Mouse (Mus musculus): ENCODE results near the gene Erich2. TPM values are rescaled to one million over a fixed set of nuclear protein-coding genes. Genes with fewer than 3 reads are reported as not detected.
"Not testable (repeated sequence)": the region's sequence is repeated elsewhere in the genome, so short reads cannot be mapped to it uniquely, and the experiment has no call there.

The Erich2 gene
- 0.87 and 1.2 TPM in 2 replicates for polyA plus RNA-seq (2016; fragmentation: Nextera tagmentation; extraction: Ambion mirVana)

DNA sequence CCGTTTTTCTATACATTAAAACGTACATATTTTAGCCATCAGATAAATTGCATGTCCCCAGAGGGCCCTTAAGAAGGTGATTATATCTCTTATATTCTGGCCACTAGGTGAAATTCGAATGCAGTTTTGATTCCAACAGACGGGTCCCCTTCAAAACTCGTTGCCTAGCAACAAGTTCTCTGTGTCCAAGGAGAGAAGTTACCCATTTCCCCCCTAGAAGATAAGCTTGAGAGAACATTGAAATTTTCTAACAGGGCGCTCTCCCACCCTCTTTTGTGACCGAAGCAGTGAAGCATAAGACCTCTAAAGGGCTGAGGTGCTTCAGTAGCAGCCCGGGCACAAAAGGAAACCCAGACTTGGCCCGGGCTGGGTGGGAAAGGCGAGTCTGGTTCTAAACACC lies at the start of gene Erich2:
Erich2 (plus strand) TSS at position 324 of the 400 bp plus-strand sequence.
- Histone ChIP-seq H3K27me3 (replicated peaks; ENCODE audit: low read depth, poor library complexity, severe bottlenecking) (peaks cover 36% of the 10 kb centered on the region), H3K36me3 (replicated peaks) (no peaks in the 10 kb centered on the region), H3K27ac (replicated peaks) (peak within 1 kb of the TSS; percentile 78), H3K4me3 (peak within 1 kb of the TSS; percentile 69), H3K9me3 (no peaks in the 10 kb centered on the region), H3K4me1 (peaks cover 20% of the 10 kb centered on the region)
- WGBS, result 18% methylated on average over 10 of the region's 10 CpGs
- no peak for DNase-seq (ENCODE audit: low spot score)

- 83% methylated on average over 1 of the region's 1 CpGs for WGBS
- H3K27ac ChIP-seq (replicated peaks), result no peak overlapping the region
- H3K4me1 ChIP-seq, result no peaks in the 10 kb centered on the region
- no peak for DNase-seq (ENCODE audit: low spot score)
- no peaks in the 10 kb centered on the region for H3K9me3 ChIP-seq
- H3K27me3 ChIP-seq (replicated peaks; ENCODE audit: low read depth, poor library complexity, severe bottlenecking), result peaks cover 23% of the 10 kb centered on the region
- no peak overlapping the region for H3K4me3 ChIP-seq
- H3K36me3 ChIP-seq (replicated peaks), result no peaks in the 10 kb centered on the region
These were observed 45.0 kb upstream of the Erich2 start for GRCm38 (mm10) chr2:70463606-70464005.

DNA sequence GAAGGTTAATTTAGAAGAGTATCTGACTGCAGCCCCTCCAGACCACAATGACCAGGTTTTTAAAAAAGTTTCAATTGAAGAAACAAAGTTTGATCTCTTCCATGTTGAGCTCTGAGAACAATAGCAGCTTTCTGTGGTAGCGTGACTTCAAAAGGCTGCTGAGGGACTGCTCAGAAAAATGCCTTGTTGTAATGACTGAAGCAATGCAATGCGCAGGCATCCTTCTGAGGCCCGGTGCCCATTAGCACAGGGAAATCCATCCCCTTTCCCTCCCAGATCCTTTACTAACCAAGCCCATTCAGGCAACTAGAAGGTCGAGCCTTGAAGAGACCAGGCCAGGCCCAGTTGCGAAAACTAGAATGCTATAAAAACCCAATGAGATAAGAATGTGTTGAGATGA lies 37.5 kb upstream of the Erich2 start:
- H3K36me3 ChIP-seq (replicated peaks), result no peaks in the 10 kb centered on the region
- H3K27ac ChIP-seq (replicated peaks), result no peak overlapping the region
- WGBS, result 4% methylated on average over 5 of the region's 5 CpGs
- H3K27me3 ChIP-seq (replicated peaks; ENCODE audit: low read depth, poor library complexity, severe bottlenecking), result peaks cover 79% of the 10 kb centered on the region
- peaks cover 45% of the 10 kb centered on the region for H3K4me1 ChIP-seq
- peak; percentile 32 for DNase-seq (ENCODE audit: low spot score)
- H3K9me3 ChIP-seq, result no peaks in the 10 kb centered on the region
- no peak overlapping the region for H3K4me3 ChIP-seq

DNA sequence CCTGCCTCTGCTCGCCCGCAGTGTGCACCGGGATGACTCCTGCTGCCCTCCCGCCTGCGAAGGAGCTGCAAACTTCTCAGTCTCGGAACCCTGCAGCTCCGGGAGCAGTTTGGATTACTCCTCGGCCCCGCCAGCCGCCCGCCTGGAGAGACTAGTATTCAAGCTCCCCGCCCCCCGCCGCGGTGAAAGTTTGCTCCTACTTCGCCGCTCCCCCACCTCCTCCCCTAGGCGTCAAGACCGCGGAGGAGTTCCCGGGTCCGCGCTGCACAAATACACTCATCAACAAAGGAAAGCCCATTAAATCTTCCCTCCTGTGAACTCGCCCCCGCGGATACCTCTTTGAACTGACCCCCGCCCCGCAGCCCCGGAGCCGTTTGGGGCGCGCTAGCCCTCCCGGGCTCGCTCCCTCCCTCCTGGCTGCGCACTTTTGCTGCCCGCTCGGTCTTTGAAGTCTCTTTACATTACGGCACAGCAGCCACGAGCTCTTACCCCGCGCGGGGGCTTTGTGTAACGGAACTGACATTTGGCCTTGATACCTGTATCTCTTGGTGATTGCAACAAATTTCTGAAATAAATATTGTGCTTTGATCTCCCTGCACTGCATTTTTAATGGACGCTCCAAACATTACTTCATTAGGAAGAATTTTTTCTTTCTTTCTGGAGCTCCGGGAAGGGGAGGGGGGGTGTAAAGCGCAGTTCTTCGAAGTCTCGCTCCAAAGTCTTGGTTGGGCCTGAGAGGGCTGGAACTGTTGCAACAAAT lies 36.6 kb upstream of the Erich2 start:
- peak; percentile 77 for DNase-seq (ENCODE audit: low spot score)
- no peaks in the 10 kb centered on the region for H3K9me3 ChIP-seq
- peaks cover 54% of the 10 kb centered on the region for H3K4me1 ChIP-seq
- H3K36me3 ChIP-seq (replicated peaks), result no peaks in the 10 kb centered on the region
- WGBS, result under 1% methylated on average over 48 of the region's 48 CpGs
- peak overlapping the region; percentile 44 for H3K27ac ChIP-seq (replicated peaks)
- H3K4me3 ChIP-seq, result peak overlapping the region; percentile 58
- H3K27me3 ChIP-seq (replicated peaks; ENCODE audit: low read depth, poor library complexity, severe bottlenecking), result peaks cover 83% of the 10 kb centered on the region

GRCm38 (mm10) chr2:70497715-70498318 lies 10.8 kb upstream of the Erich2 start:
- Histone ChIP-seq H3K4me1 (peaks cover 12% of the 10 kb centered on the region), H3K27ac (replicated peaks) (no peak overlapping the region), H3K27me3 (replicated peaks; ENCODE audit: low read depth, poor library complexity, severe bottlenecking) (peaks cover 25% of the 10 kb centered on the region), H3K36me3 (replicated peaks) (no peaks in the 10 kb centered on the region), H3K9me3 (no peaks in the 10 kb centered on the region), H3K4me3 (no peak overlapping the region)
- 39% methylated on average over 13 of the region's 13 CpGs for WGBS
- DNase-seq (ENCODE audit: low spot score), result no peak

- no peak overlapping the region for H3K4me3 ChIP-seq
- WGBS, result 83% methylated on average over 10 of the region's 10 CpGs
- no peak for DNase-seq (ENCODE audit: low spot score)
- no peaks in the 10 kb centered on the region for H3K36me3 ChIP-seq (replicated peaks)
- H3K4me1 ChIP-seq, result peaks cover 11% of the 10 kb centered on the region
- peaks cover 31% of the 10 kb centered on the region for H3K27me3 ChIP-seq (replicated peaks; ENCODE audit: low read depth, poor library complexity, severe bottlenecking)
- H3K9me3 ChIP-seq, result no peaks in the 10 kb centered on the region
- no peak overlapping the region for H3K27ac ChIP-seq (replicated peaks)
These were observed 5.2 kb upstream of the Erich2 start for GRCm38 (mm10) chr2:70503436-70503835.

- peaks cover 32% of the 10 kb centered on the region for H3K27me3 ChIP-seq (replicated peaks; ENCODE audit: low read depth, poor library complexity, severe bottlenecking)
- H3K4me3 ChIP-seq, result no peak overlapping the region
- H3K27ac ChIP-seq (replicated peaks), result no peak overlapping the region
- no peak for DNase-seq (ENCODE audit: low spot score)
- peaks cover 22% of the 10 kb centered on the region for H3K4me1 ChIP-seq
- 29% methylated on average over 1 of the region's 1 CpGs for WGBS
- H3K9me3 ChIP-seq, result no peaks in the 10 kb centered on the region
- no peaks in the 10 kb centered on the region for H3K36me3 ChIP-seq (replicated peaks)
These were observed 3.4 kb upstream of the Erich2 start for GRCm38 (mm10) chr2:70505229-70505628.

GRCm38 (mm10) chr2:70505896-70506295 lies 2.7 kb upstream of the Erich2 start:
- H3K4me3 ChIP-seq, result no peak overlapping the region
- H3K4me1 ChIP-seq, result peaks cover 20% of the 10 kb centered on the region
- H3K9me3 ChIP-seq, result no peaks in the 10 kb centered on the region
- peaks cover 36% of the 10 kb centered on the region for H3K27me3 ChIP-seq (replicated peaks; ENCODE audit: low read depth, poor library complexity, severe bottlenecking)
- WGBS, result 51% methylated on average over 4 of the region's 4 CpGs
- DNase-seq (ENCODE audit: low spot score), result no peak
- H3K36me3 ChIP-seq (replicated peaks), result no peaks in the 10 kb centered on the region
- no peak overlapping the region for H3K27ac ChIP-seq (replicated peaks)

GRCm38 (mm10) chr2:70506372-70506771 lies 2.2 kb upstream of the Erich2 start:
- Histone ChIP-seq H3K36me3 (replicated peaks) (no peaks in the 10 kb centered on the region), H3K27me3 (replicated peaks; ENCODE audit: low read depth, poor library complexity, severe bottlenecking) (peaks cover 36% of the 10 kb centered on the region), H3K9me3 (no peaks in the 10 kb centered on the region), H3K4me3 (no peak overlapping the region), H3K4me1 (peaks cover 20% of the 10 kb centered on the region), H3K27ac (replicated peaks) (no peak overlapping the region)
- WGBS, result 78% methylated on average over 2 of the region's 2 CpGs
- no peak for DNase-seq (ENCODE audit: low spot score)

- H3K4me1 ChIP-seq, result peaks cover 20% of the 10 kb centered on the region
These were observed 508 bp downstream of the Erich2 start for GRCm38 (mm10) chr2:70509021-70509632.

GRCm38 (mm10) chr2:70538283-70538682 lies 29.7 kb downstream of the Erich2 start:
- H3K9me3 ChIP-seq; H3K4me3 ChIP-seq; H3K36me3 ChIP-seq (replicated peaks); H3K27me3 ChIP-seq (replicated peaks; ENCODE audit: low read depth, poor library complexity, severe bottlenecking); H3K4me1 ChIP-seq; H3K27ac ChIP-seq (replicated peaks): not testable (repeated sequence)
- peak; percentile 56 for DNase-seq (ENCODE audit: low spot score)
- WGBS, result 42% methylated on average over 7 of the region's 7 CpGs

More at GRCm38 (mm10) chr2:70509021-70509632, 508 bp downstream of the Erich2 start:
- Histone ChIP-seq H3K36me3 (replicated peaks) (no peaks in the 10 kb centered on the region), H3K9me3 (no peaks in the 10 kb centered on the region), H3K4me3 (peak overlapping the region; percentile 69), H3K27ac (replicated peaks) (peak overlapping the region; percentile 78), H3K27me3 (replicated peaks; ENCODE audit: low read depth, poor library complexity, severe bottlenecking) (peaks cover 30% of the 10 kb centered on the region)
- under 1% methylated on average over 56 of the region's 56 CpGs for WGBS
- DNase-seq (ENCODE audit: low spot score), result peak; percentile 94

DNA sequence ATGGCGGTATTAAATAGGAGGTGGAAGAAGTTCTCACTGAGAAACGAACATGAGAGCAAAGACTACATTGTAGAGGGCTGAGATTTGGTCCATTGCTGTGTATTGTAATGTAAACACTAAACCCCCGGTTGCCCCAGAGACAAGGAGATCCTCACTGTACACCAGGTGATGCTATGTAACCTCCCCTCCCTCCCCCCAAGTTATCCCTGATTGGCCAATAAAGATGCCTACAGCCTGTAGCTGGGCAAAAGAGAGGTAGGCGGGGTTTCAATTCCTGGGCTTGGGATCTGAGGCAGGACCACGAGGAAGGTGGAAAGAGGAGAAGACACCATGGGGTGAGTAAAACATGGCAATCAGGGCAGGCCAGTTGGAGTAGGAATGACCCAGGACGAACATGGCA lies 42.1 kb downstream of the Erich2 start:
- Histone ChIP-seq H3K4me1 (0 out of 2 replicates have a peak, but pooled peaks cover 6% of the 10 kb centered on the region), H3K27me3 (replicated peaks; ENCODE audit: low read depth, poor library complexity, severe bottlenecking) (no peaks in the 10 kb centered on the region), H3K4me3 (no peak overlapping the region), H3K27ac (replicated peaks) (no peak overlapping the region), H3K36me3 (replicated peaks) (no peaks in the 10 kb centered on the region), H3K9me3 (no peaks in the 10 kb centered on the region)
- 64% methylated on average over 6 of the region's 6 CpGs for WGBS
- no peak for DNase-seq (ENCODE audit: low spot score)
